Mouse (Mus musculus): ENCODE measurements at regions not wholly inside any gene's neighbourhood (a gene's known extent, or its start where the extent isn't known, plus 50 kb on each side); places are given as distances from the start of the nearest gene placed in this dataset.

DNA sequence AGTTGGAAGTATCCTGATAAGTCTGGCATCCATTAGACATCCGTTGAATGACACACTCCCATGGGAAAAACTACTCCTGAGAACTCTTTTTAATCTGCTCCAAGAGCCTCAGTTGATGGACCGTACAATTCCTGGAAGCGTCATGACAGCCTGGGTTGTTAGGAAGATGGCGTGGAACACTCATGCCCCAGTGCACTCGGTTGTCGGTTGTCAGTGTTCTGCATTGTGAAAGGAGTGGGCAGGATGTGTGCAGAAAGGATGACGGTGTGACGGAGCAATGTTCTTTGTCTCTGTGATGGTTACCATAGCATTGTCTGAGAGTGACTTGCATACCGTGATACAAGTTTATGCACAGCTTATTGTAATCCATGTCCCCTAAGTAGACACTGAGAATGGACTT is 164.4 kb downstream of the Slc30a10 start:
- DNase-seq (ENCODE audit: low spot score) = no peak

DNA sequence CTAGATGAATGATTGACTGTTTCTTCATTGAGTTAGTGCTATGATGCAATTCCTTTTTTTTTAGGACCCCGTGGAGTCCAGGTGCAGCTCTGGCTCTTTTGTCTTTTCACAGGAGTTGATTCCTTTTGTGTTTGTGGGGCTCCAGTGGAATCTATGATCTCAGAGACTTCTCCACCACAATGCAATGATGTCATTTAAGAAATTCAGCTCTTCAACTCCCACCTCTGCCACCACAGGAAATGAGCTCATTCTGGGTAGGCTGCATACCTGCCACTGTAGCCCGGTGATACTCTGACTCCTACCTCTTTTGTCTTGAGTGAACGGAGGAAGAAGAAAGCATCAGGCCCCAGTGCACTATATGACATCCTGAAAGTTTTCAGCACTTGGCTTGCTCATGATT is 173.8 kb downstream of the Slc30a10 start:
- no peak for DNase-seq (ENCODE audit: low spot score)

DNA sequence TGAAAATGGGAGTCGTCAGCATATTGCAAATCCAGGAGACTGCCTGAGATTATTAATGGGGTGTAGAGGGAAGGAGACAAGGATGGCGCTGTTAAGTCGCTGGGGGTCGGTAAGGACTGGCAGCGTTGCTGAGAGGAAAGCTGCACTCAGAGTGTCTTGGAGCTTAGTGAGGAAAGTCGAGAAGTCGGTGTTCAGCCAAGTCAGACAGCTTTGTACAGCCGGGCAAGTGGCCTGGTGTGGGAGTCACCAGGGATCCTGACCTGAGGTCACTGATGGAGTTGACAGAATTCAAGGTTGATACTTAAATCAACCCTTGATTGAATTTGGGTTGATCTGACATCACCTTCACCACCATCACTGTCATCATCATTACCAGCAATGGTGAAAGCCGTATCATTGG is 175.3 kb downstream of the Slc30a10 start:
- DNase-seq (ENCODE audit: low spot score) = no peak

DNA sequence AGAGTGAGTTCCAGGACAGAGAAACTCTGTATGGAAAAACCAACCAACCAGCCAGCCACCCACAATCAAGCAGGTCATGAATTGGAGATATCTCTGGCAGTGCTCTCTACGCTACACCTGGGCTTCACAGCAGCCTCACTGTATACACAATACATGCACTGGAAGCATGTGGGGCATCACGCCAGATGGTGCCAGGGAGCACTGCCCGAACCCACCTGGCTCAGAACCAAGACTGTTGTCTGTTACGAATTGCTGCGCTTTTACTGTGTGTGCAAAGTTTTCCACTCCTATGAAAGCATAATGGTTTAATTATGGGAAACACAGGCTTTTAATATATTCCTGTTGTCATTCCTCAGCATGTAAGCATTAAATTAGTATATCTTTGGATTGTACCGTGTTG is 184.0 kb downstream of the Slc30a10 start:
- no peak for DNase-seq (ENCODE audit: low spot score)

DNA sequence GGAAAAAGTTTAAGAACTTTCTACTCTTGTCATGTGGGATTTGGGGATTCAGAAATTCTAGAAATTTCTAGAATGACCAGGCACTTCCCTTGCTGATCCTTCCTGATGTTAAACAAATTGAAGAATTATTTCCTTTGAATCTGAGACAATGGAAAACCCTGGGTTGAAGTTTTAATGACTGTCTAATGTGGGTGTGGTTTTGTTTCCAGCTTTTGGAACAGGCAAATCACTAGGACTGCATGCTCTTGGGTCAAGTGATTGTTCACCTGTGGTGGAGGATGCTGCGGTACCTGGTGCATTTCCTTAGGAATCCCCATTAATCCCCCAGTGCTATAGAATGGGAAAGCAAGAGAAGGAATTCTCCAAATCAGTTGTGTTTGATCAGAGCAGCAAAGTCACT is 184.8 kb downstream of the Slc30a10 start:
- no peak for DNase-seq (ENCODE audit: low spot score)

DNA sequence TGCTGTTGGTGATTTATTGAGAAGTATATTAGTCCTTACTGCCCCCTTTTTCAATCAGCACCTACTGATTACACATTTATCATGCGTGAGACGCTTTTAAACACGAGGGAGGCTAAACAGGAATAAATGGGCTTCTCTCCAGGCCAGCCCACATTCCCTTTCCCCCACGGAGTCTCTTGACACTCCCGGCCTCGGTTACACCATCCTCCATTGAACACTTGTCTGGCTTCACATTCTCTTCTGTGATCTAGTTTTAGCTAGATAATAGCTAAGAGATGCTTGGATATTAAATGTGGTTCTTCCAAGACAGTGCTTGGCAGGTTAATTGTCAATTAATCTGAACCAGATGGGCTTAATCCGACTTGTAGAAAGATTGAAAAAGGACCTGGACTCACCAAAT is 189.4 kb downstream of the Slc30a10 start:
- no peak for DNase-seq (ENCODE audit: low spot score)

DNA sequence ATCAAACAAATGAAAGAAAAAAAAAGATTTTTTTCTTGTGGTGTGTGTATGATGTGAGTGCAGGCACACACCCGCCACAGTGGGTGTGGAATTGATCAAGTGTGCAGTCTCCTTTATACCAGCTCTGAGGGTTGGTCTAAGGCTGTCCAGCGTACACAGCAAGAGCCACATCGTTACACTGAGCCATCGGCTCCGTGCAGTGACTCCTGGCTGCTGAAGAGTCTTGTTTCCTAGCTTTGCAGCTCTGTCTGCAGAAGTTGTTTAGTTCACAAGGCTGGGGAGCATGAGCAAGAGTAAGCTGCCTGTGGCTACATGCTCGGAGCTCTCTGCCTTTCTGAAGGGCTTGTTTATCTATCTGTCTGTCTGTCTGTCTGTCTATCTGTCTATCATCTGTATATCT is 193.5 kb downstream of the Slc30a10 start:
- DNase-seq (ENCODE audit: low spot score) = no peak

DNA sequence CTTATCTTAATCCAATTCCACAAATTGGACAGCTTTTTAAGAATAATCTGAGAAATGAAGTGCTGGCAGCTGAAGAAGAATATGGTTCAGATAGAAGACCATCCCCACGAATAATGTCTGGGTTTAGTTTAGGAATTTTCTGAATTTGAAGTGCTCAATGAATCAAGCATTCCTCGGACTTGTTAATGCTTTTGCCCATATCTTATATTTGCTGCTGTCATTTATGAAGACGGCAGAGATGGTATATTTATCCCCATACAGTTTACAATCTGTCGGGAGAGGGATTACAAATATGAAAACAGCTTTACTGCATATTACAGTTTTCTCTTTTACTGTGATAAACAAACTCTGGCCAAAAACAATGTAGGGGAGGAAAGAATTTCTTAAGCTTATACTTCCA is 194.3 kb downstream of the Slc30a10 start:
- no peak for DNase-seq (ENCODE audit: low spot score)

DNA sequence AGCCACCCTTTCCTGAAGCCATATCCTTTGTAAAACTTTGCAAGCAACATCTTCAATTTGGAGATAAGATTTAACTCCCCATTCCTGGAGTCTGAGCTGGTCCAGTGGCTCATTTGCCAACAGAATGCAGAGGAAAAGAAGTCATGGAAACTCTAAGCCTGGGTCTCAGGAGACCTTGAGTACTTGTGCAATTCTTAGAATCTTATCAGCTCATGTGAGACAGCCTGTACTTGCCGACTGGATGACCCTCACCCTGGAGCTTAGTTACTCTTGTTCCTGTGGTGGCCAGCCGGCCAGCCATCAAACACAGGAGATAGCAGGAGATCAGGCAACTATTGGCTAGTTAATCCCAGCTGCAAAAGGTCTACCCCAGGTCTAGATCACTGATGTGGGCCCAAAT is 196.3 kb downstream of the Slc30a10 start:
- no peak for DNase-seq (ENCODE audit: low spot score)

DNA sequence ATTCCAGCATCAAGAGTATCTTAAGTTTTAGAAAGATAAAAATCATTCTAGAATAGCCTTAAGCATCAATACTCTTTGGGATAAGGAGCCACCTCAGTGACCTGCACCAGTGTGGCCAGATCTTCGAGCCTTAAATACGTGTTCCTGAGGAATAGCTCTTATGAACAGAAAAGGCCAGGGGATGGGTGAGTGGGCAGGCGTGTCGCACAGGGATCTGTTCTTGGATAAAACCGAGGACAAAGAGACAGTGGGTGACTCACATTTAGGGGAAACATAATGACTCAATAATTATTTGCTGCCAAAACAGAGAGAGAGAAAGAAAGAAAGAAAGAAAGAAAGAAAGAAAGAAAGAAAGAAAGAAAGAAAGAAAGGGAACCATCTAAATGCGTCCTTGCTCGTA is 200.4 kb downstream of the Slc30a10 start:
- DNase-seq (ENCODE audit: low spot score) = no peak

DNA sequence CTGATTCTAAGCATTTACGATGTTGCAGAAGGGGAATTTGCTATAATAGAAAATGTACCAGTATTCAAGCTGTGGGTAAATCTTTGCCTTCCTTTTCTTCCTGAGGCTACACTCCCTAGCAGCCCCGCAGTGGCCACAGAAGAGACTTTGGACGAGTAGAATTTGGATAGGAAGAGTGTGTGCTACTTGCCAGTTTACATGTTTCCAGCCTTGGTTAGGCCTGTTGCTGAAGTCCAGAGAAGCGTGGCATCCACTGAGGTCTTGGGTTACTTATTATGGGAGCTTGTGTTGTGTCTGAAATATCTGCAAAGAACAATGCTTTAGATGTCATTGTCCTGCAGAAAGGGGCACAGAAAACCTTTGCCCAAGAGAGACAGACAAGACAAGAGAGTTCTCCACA is 200.8 kb downstream of the Slc30a10 start:
- no peak for DNase-seq (ENCODE audit: low spot score)

DNA sequence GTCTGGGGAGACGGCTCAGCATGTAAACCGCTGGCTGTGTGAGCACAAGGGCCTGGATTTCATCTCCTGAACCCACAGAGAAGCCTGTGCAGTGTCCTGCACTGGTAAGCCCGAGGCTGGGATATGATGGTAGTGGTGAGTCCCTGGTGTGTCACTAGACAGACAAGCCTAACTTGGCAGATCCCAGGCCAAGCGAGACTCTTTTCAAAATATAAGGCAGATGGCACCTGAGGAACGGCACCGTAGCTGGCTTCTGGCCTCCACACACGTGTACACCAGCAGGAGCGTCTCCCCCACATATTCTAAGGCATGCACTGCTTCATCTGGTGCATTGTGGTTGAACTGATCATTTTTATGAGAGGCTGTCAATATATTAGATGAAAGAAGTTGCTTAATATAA is 202.6 kb downstream of the Slc30a10 start:
- DNase-seq (ENCODE audit: low spot score) = no peak

DNA sequence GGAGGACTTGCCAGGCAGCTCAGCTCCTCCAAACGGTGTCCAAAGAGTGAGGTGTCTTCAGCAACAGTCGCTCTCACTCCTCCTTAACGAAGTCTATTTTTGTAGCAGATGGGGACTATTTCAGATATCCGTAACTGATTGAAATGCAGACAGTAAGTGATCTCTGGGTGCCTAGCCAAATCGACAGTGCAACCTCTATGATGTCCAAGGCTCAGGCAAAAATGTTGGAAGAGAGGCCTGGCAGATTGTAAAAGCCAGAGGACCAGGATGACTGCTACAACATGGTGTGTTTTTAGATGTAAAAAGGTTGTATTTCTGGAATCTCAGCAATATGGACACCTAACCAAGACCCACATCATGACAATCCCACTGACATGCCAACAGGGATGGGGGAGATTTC is 204.8 kb downstream of the Slc30a10 start:
- DNase-seq (ENCODE audit: low spot score) = no peak

DNA sequence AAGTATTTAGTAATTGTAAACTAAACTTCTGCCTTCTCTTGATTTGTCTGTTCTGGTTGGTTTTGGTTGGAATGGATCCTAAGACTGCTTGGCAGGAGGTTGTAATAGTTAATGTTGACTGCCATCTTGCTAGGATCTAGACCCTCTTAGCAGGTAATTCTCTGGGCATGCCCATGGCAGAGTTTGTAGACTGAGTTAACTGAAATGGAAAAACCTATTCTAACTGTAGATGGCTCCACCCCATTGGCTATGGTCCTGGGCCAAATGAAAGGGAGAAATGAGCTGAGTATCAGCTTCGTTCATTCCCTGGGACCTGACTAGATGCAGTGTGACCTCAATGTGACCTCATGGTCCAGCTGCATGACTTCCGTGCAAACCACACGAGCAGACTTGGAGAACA is 207.7 kb downstream of the Slc30a10 start:
- DNase-seq (ENCODE audit: low spot score) = no peak

DNA sequence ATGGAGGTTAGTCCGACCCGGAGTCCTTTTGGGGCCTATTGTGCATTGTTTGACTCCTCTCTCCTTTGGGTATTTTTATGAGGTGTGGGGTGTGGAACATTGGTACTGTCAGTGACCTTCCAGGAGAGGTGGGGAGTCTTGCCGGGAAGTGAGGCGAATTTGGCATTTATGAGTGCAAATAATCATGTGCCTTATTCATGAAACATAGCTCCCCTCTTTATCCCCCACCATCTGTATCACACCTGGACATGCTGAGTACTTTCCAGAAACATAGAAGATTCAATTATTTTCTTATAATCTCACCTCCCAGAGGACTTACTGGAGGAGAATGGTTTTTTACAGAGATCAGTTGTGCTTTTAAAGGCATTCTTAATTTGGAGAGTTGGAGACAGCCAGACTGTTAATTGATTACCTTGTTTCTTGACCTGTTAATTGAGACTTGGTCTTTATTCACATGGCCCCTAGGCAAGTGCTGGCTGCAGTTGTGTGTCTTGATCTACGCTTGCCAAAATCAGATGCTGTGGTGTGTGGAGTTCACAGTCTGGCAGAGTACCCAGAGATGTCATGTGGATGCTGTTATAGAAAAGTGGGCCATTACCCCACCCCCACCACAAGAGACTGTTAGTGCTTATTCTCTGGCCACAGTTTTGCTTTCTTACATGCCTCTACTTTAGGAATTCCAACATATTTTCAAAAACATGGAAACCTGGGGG is 215.5 kb downstream of the Slc30a10 start:
- no peak for DNase-seq (ENCODE audit: low spot score)

DNA sequence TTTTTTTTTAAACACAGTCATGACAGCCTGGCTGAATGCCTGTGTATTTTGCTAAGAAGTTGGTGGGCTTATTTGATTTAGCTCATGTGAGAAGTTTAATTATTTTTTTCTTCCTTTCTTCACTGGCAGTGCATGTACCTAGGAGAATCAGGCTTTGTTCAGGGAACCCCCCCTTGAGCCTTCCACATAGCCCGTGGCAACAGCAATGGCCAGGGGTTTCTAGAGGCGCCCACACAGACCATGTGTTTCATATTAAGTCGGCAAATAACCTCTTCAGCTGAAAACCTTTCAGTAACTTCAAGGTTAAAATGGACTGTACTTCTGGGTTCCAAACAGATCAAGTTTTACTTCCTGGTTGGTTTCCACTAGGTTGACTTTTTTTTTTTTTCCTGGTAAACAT is 218.3 kb downstream of the Slc30a10 start:
- DNase-seq (ENCODE audit: low spot score) = no peak

DNA sequence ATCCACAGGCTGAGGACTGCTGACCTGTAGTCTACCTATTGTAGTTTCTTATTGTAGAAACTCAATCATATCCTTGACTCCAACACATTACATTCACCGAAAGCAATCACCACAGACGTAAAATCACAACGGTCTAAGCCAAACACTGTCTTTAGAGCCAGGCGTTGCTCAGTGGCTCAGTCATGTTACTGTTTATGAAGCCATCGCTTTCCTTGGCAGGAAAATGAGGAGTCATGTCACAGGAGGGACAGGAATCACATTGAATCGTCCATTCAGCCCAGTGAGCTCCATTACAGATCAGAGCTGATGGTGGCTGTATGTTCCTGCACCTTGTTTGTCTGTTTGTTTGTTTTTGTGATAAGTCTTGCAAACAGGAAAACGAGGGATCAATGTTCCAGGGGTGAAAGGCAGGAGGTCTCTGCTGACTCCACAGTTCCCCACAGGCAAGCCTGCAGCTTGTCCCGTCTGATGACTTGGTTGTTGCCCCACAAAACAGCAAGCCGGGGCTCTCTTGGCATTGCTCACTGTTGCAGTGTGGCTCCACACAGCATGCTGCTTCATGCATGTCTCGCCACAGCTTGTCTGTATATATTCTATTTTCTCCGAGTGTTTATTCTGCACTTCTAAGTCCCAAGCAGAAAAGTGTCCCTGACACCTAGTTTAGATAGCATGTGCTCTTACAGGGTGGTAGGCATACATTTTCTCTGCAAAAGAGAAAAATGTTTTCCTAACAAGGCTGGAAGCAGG is 221.2 kb downstream of the Slc30a10 start:
- DNase-seq (ENCODE audit: low spot score) = no peak

DNA sequence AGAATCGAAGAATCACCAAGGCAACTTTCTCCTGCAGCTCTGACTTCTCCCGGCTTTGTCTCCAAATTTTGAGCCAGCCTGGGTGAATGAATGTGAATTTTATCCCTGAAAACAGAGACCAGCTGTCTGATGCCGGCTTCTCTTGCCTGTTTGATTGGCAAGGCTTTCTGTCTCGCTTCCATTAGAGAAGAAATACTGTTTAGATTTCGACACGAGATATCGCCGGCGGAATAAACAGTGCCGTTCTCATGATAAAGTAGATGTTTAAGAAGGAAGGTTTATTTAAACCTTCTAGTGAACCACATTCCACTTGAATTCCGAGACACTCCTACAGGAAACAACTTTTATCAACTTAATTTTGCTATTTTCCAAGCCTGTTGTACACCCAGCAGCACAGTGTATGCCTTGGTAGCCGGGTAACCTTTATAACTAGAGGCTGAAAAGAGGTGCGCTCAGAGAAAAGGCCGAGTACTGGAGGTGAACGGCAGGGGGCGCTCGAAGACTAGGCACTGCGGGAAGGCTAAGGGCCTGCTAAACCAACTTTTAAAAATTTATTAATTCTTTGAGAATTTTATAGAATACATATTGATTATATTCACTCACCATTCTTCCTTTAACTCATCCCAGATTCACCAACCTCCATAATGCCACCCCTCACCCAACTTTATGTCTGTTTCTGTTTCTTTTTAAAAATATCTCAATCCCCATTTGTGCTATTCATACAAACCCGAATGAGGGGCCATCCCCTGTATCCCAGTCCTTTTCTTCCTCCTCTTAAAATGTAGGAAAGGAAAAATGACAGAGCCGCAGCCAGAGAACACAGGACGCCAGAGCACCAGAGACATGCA is 227.2 kb downstream of the Slc30a10 start:
- DNase-seq (ENCODE audit: low spot score) = peak; percentile 61

DNA sequence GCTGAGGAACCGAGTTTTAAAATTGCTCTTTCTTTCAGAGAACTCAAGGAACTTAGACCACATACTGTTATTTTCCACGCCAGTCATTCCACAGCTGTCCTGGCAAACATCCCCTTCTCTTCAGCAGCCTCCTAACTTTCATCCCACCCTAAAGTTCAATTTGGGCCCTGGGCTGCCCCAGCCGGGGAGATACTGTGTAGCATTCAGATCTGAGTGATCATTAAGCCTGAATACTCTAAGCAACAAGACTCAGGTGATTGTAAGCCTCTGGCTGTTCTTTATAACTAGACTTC is 227.8 kb downstream of the Slc30a10 start:
- no peak for DNase-seq (ENCODE audit: low spot score)

DNA sequence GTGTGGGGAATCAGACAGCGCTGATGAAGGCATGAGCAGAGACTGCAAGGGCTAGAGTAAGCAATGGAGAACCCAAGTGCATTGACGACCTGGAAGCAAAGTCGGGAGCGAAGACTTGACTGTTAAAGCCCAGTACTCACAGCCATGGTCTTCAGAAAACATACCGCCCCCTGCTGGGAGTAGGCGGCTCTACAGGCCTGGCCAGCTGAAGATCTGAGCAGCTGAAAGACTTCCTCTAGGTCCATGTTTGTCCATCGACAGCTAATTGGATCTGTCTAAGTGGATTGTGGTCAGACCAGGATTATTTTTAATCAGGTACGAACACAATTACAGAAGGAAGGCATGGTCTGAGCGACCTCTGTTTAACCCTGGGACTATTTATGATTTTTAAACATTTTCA is 230.0 kb downstream of the Slc30a10 start:
- DNase-seq (ENCODE audit: low spot score) = no peak

DNA sequence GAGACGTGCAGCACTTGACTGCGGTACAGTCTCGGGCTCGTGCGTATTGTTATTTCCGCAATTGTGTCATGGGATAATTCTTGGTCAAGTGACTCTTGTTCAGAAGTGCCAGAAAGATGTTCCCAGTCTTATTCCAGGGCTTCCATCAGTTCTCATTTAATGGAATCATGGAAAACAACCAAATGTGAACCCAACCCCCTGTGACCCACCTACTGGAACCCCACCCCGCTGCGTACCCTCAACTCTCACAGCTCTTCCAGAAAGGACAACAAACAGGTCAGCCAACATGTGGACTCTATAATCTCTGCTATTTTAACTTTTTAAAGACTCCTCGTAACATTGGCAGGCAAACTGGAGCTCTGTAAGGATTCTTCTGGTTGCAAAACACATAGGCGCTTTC is 233.9 kb downstream of the Slc30a10 start:
- no peak for DNase-seq (ENCODE audit: low spot score)

DNA sequence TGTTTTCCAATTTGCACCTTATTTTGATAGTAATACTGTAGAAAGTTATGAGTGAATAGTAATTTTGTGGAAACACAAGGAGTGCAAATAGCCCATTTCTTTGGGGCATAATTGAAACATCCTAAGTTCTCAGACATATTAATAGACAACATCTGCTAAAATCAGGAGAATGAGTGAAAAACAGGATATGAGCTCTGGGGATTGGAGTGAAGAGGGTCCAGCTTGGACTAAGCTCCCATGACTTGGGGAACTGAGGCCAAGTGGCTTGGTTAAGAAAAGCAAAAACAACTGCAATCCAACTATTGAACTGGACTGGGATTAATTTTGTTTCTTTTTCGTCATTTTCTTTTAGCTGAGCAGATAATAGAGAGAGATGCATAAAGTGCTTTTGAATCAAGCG is 240.7 kb downstream of the Slc30a10 start:
- DNase-seq (ENCODE audit: low spot score) = no peak

DNA sequence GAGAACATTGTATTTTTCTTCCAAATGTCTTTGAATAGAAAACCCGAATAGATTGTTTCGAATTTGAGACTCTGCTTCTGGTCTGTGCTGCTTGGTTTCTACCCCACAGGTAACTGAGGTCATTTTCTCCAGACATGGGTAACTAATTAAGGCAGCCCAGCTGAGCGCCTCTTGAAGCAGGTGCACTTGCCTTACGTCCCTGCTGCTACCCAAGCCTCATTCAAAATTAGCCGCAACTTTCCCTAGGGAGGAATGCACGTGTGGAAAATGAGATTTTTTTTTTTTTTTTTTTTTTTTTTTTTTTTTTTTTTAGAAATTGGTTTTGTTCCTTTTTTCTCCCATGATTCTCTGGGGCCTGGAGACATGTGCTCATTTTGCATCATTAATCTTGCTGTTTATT is 245.1 kb downstream of the Slc30a10 start:
- no peak for DNase-seq (ENCODE audit: low spot score)

All from layer of hippocampus, adult 9-10 months (tissue).